Mouse (Mus musculus) brain, embryonic 14.5 days (tissue): Measurements from ENCODE around the gene Pknox1.

Source experiments
- CTCF ChIP-seq: fragments of 200-500 bp; IDR thresholded peaks from 2 replicates; pipeline ENCODE4 v1.5.1; 2012; ENCODE audit warnings: inconsistent platforms, mild to moderate bottlenecking, moderate library complexity, borderline replicate concordance; ENCODE audit not compliant: insufficient read depth, insufficient read length; ENCODE audit errors: extremely low read depth
- POLR2A ChIP-seq: fragments of 200-500 bp; IDR thresholded peaks from 2 replicates; pipeline ENCODE4 v1.6.1; 2012; ENCODE audit warnings: mild to moderate bottlenecking, inconsistent platforms, borderline replicate concordance; ENCODE audit not compliant: poor library complexity, insufficient read depth, insufficient read length, severe bottlenecking; ENCODE audit errors: extremely low read depth

- peak; percentile 61; the same call in 1 of the 2 replicates for TF ChIP-seq POLR2A
- no peak for TF ChIP-seq CTCF
These were observed 44.3 kb upstream of the Pknox1 start, which contains the start of the genes Wdr4 and Ndufv3 for GRCm38 (mm10) chr17:31519946-31520838.
